Mouse (Mus musculus): ENCODE data around the gene Kcnh4.

Kcnh4 gene

GRCm38 (mm10) chr11:100705095-100705747 is 54.5 kb downstream of the Kcnh4 start:
- no peak for DNase-seq

GRCm38 (mm10) chr11:100703851-100704531 is 55.8 kb downstream of the Kcnh4 start, which contains the start of gene Dhx58:
Gene Dhx58 (minus strand): TSS chr11:100704271.
- DNase-seq, result no peak

DNA sequence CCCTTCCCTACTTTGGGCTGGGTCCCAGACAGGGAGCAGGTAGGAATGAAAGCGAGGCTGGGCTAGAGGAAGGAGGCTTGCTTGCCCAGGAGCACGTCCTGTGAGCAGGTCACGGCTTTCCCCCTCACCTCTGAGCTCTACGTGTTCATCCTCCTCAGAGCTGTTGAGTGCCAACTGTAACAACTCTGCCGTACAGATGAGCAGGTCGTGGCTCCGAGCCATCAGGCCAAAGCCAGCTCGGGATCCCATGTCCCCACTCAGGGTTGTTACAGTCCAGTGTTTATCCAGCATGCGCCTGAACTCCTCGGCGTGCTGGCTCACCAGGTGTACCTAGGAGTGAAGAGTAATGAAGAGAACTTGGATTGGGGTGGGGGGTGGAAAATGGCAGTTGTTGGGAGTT is 56.4 kb downstream of the Kcnh4 start:
- no peak for DNase-seq

DNA sequence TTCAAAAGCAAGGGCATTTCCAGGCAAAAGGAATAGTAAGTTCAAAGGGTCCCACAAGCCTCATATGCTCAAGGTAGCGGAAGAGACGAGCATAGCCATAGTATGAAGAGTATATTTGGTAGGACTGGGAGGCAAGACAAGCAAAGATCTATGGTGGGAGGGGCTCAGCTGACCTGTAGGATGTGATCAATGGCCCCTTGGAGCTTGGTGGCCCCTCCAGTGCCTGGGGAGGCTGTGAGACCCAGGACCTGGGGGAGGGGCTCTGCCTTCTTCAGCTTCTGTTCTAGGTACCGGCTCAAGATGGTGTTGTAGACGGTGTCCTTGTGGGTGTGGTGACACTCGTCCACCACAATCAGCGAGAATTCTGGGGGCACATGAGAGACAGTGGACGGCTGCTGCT is 56.8 kb downstream of the Kcnh4 start:
- DNase-seq, result no peak

- peak; percentile 56 for DNase-seq
These were observed 57.5 kb downstream of the Kcnh4 start for GRCm38 (mm10) chr11:100702081-100702851.

DNA sequence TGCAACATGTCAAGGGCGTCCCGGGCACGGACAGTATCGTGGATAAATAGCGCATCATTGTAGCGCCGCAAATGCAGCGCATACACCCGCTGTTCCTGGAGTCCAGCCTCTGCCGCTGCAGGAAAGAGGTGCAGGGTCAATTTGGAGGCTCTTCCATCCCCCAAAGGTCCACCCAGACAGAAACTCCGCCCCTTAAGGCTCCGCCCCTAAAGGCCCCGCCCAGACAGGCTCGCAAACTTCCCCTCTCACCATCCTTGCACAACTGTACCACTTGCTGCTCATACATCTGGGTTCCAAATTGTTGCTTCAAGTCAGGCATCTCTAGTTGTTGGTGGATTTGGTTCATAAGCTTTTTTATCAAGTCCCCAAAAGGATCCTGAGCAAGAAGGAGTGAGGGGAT is 58.4 kb downstream of the Kcnh4 start:
- no peak for DNase-seq

DNA sequence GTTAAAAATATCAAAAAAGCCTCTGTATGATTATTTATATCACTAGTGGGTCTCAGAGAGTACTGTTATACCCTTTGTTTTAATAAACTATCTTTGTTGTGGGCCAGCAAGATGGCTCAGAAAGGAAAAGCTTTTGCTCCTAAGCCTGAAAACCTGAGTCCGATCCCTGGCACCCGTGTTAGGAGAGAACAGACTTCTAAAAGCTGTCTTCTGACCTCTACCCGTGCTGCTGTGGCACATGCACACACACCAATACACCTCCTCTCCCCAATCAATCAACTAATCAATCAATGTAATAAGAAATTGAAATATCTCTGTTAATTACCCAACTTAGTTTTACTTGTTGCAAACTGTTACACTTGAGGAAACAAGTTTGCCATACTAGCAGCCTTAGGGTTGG is 59.0 kb downstream of the Kcnh4 start:
- DNase-seq, result no peak

DNA sequence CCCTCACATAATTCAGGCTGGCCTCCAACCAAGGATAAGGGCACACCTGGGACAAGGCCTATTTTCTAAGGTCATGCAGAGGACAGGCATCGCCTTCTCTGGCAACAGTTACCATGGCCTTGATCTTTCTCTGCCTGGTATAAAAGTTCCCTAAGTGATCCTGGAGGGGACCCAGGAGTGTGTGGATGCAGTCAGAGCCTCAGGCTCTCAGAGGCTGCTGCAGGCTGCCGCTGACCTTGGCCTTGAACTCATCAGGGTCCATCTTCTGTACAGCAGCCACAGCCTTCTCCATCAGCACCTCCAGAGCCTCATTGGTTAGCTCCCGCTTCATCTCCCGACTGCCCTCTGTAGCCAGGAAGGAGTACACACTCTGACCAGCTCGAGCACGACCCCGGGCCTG is 61.8 kb downstream of the Kcnh4 start:
- no peak for DNase-seq

DNA sequence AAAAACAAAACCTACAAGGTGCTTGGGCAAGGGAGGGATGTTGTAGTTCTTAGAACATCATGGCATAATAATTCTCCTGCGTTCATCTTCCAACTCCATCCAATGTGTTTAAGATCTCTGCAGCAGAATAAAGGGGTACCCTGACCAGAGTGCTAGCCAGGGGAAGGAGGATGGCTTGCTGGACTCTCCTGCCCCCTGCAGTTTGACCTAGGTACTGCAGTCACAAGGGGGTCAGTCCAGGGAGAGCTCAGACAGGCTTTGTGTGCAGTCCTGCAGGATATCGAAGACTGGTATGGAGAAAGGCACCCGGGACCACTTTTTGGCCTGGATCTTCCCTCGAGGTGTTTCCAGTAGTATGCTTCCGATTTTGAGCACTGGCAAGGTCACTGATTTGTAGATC is 64.8 kb downstream of the Kcnh4 start:
- peak; percentile 64 for DNase-seq

GRCm38 (mm10) chr11:100693154-100693553 is 66.6 kb downstream of the Kcnh4 start:
- DNase-seq, result no peak

DNA sequence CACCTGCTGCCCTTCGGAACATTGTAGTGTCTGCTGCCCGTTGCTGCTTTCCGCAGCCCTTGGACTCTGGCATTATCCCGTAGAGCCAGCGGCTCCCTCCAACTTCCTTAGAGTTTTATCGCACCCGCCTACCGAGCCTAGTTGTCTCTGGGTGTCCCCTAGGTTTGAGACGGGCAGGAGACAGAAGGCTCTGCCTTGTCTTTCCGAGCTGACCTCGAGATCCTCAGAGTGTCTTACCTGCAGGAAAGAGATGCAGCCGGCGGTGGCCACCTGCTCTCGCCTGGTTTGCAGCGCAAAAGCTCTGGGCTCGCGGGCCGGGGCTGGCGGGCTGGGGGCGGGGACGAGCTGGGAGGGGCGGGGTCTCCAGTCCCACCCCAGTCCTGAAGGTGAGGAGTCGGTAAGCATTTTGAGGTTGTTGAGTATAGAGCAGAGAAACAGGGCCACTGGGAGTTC is 67.6 kb downstream of the Kcnh4 start, which contains the start of gene Zfp385c:
Zfp385c (minus strand) TSS at position 292 of the 453 bp plus-strand sequence.
- DNase-seq, result no peak

- no peak for DNase-seq
These were observed 69.4 kb downstream of the Kcnh4 start for GRCm38 (mm10) chr11:100690389-100690788.

Measured in right cerebral cortex, adult 18-20 months (tissue).